7 mouse cellular contexts compared by ENCODE assay signal in genomic region chr15:79280209-79280608, GRCm38 (mm10). TPM values are rescaled to one million over a fixed set of nuclear protein-coding genes. Genes with fewer than 3 reads are reported as not detected.
DNase-seq lines count a peak whose midpoint lies in the region; TF ChIP-seq lines count a peak whose summit lies in the region.

No protein-coding gene starts in this region.

- H3K4me1 ChIP-seq in thymus, adult 2 months (replicated peaks; ENCODE audit: control insufficient read depth, insufficient read depth, low read length): peaks cover 12% of the 10 kb centered on the region

- 60% methylated on average over 6 of the region's 6 CpGs for whole genome bisulfite sequencing in thymus, adult 2 months

- H3K36me3 ChIP-seq in thymus, adult 2 months (ENCODE audit: control insufficient read depth, insufficient read depth, low read length): no peaks in the 10 kb centered on the region

- no peaks in the 10 kb centered on the region for H3K27me3 ChIP-seq in thymus, adult 2 months (ENCODE audit: control insufficient read depth, insufficient read depth, low read length)

- DNase-seq in layer of hippocampus, adult 2 months (ENCODE audit: low spot score in 2 of 2): no peak
- DNase-seq in layer of hippocampus, postnatal 25 days (ENCODE audit: extremely low spot score in 1 of 2, low spot score in 1 of 2): no peak
- peak; percentile 90 for DNase-seq in R1 (ENCODE audit: low read depth, low spot score)
- peak; percentile 51 to 63 for DNase-seq in kidney, postnatal 4 days
- DNase-seq in thymus, adult 2 months: peak; percentile 60
- no peak for DNase-seq in right cerebral cortex, adult 2 months (ENCODE audit: low spot score in 2 of 2)
- DNase-seq in left cerebral cortex, adult 9 months (ENCODE audit: low spot score in 2 of 2): no peak

- no peak overlapping the region for H3K4me3 ChIP-seq in layer of hippocampus, adult 2 months
- no peak overlapping the region for H3K4me3 ChIP-seq in thymus, adult 2 months (ENCODE audit: control insufficient read depth, insufficient read depth, low read length)

- no peak overlapping the region for H3K27ac ChIP-seq in layer of hippocampus, adult 2 months
- no peak overlapping the region for H3K27ac ChIP-seq in thymus, adult 2 months (ENCODE audit: control insufficient read depth, insufficient read depth, low read length)

- no peak for TF ChIP-seq POLR2A in thymus, adult 2 months (IDR thresholded peaks at IDR 0.05; ENCODE audit: control insufficient read depth, extremely low read depth, insufficient read depth, low read length, poor library complexity)

- TF ChIP-seq CTCF in layer of hippocampus, adult 2 months (conservative IDR thresholded peaks at IDR 0.05): peak; percentile 69
- TF ChIP-seq CTCF in thymus, adult 2 months (IDR thresholded peaks at IDR 0.05; ENCODE audit: borderline replicate concordance, control insufficient read depth, extremely low read depth, insufficient read depth, low read length, poor library complexity): peak; percentile 87; the same call in 1 of the 2 replicates

RNA-seq across cellular contexts. Expression of gene Baiap2l2, which starts 5.1 kb away (rescaled TPM):
- 1 to 10 TPM; 1.2 to 2.7 TPM for total RNA-seq in layer of hippocampus, adult 2 months (2021)
- 1 to 10 TPM; 3.3 to 4.2 TPM for total RNA-seq in layer of hippocampus, postnatal 25 days (2021)
- polyA plus RNA-seq in thymus, adult 2 months (2012; rRNA removed): 0.68 and 2.9 TPM in 2 replicates

RNA-seq across cellular contexts. Expression of gene Slc16a8, which starts 25.6 kb away (rescaled TPM):
- total RNA-seq in layer of hippocampus, adult 2 months (2021): not detected
- total RNA-seq in layer of hippocampus, postnatal 25 days (2021): not detected
- 0.15 TPM in 1 of 2 replicates, not detected in the other for polyA plus RNA-seq in thymus, adult 2 months (2012; rRNA removed)

RNA-seq across cellular contexts. Expression of gene Pla2g6, which starts 48.0 kb away (rescaled TPM):
- total RNA-seq in layer of hippocampus, adult 2 months (2021): 10 to 100 TPM; 23.8 to 23.9 TPM
- total RNA-seq in layer of hippocampus, postnatal 25 days (2021): 10 to 100 TPM; 24.2 to 24.3 TPM
- polyA plus RNA-seq in thymus, adult 2 months (2012; rRNA removed): 65.2 and 71.4 TPM in 2 replicates

RNA-seq across cellular contexts. Expression of gene Gm49486, which starts 51.0 kb away (rescaled TPM):
- under 1 TPM; 0.31 to 0.49 TPM for total RNA-seq in layer of hippocampus, adult 2 months (2021)
- under 1 TPM; 0.94 to 0.98 TPM for total RNA-seq in layer of hippocampus, postnatal 25 days (2021)
- 0.11 and 0.24 TPM in 2 replicates for polyA plus RNA-seq in thymus, adult 2 months (2012; rRNA removed)

RNA-seq across cellular contexts. Expression of gene Pick1, which starts 51.2 kb away (rescaled TPM):
- total RNA-seq in layer of hippocampus, adult 2 months (2021): 10 to 100 TPM; 46.1 to 49.7 TPM
- 10 to 100 TPM; 42.0 to 50.6 TPM for total RNA-seq in layer of hippocampus, postnatal 25 days (2021)
- 27.1 and 27.7 TPM in 2 replicates for polyA plus RNA-seq in thymus, adult 2 months (2012; rRNA removed)

Comparison
In these comparisons a context has a peak if more than half of its experiments do, and no peak if none do; other contexts are left out.
1. DNase-seq: peak in R1 (single experiment), kidney, postnatal 4 days (2 of 2) and thymus, adult 2 months (single experiment); none in layer of hippocampus, adult 2 months (0 of 2), layer of hippocampus, postnatal 25 days (0 of 2), right cerebral cortex, adult 2 months (0 of 2) and left cerebral cortex, adult 9 months (0 of 2).